Mouse (Mus musculus) lung, postnatal 25 days (tissue): Measurements from ENCODE around the gene Srxn1.

Experiments used
- DNase-seq: peaks from one replicate; pipeline ENCODE4 v3.0.0; 2022; ENCODE audit warnings: low spot score

The Srxn1 gene

DNA sequence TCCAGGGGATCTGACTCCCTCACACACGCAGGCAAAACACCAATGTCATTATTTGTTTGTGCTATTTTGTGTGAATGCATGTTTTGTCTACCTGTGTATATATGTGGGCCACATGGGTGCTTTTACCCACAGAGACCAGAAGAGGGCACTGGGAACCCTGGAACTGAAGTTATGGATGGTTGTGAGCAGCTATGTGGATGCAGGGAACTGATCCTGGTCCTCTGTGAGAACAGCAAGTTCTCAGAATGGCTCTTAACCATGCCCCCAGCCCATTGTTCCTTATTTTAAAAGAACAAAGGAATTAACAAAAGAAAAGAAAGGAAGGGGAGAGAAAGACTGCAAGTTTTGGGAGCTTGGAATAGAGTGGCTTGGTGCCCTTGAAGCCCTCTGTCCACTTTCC lies 54.2 kb downstream of the Srxn1 start:
- DNase-seq: no peak
